Mouse (Mus musculus) embryonic facial prominence, embryonic 10.5 days (tissue): ENCODE measurements around the gene Etfb. TPM values are rescaled to one million over a fixed set of nuclear protein-coding genes. Genes with fewer than 3 reads are reported as not detected.

Experiments used
- DNase-seq: peaks from one replicate; pipeline ENCODE4 v3.0.0-alpha.2; 2017; ENCODE audit warnings: low spot score
- H3K27ac ChIP-seq: fragments of 300-500 bp; sonication (generic); replicated peaks from 2 replicates; pipeline ENCODE4 v1.5.1; 2016; ENCODE audit warnings: mild to moderate bottlenecking
- H3K27me3 ChIP-seq: fragments of 300-500 bp; sonication (generic); replicated peaks from 2 replicates; pipeline ENCODE4 v1.6.1; 2016; ENCODE audit warnings: low read depth, mild to moderate bottlenecking; ENCODE audit not compliant: poor library complexity, severe bottlenecking
- H3K36me3 ChIP-seq: fragments of 300-500 bp; sonication (generic); replicated peaks from 2 replicates; pipeline ENCODE4 v1.6.1; 2016; ENCODE audit warnings: mild to moderate bottlenecking, moderate library complexity
- H3K4me1 ChIP-seq: fragments of 300-500 bp; sonication (generic); 2 replicates; pipeline ENCODE4 v1.6.1; 2016
- H3K4me3 ChIP-seq: fragments of 300-500 bp; sonication (generic); 2 replicates; pipeline ENCODE4 v1.5.1; 2016; ENCODE audit warnings: mild to moderate bottlenecking, moderate library complexity
- H3K9me3 ChIP-seq: fragments of 300-500 bp; sonication (generic); 2 replicates; pipeline ENCODE4 v1.6.1; 2016; ENCODE audit warnings: mild to moderate bottlenecking
- WGBS: fragments of 180-500 bp; shearing (Covaris S2); methylation state at CpG from one replicate; pipeline ENCODE4 v1.1.7; 2016; 5-methylcytosine and 5-hydroxymethylcytosine counted together
- polyA plus RNA-seq: library from polyadenylated mRNA; unstranded; fragments of >200 nt; fragmentation: Nextera tagmentation; extraction: Ambion mirVana; gene quantifications from 2 replicates; pipeline ENCODE4 v1.2.1, GENCODE M21; 2016

Etfb gene
- polyA plus RNA-seq, 1 experiment from 2014 or later: 252 TPM

- no peak for DNase-seq
- no peak overlapping the region for H3K4me3 ChIP-seq
- H3K36me3 ChIP-seq: no peaks in the 10 kb centered on the region
- no peaks in the 10 kb centered on the region for H3K9me3 ChIP-seq
- 93% methylated on average over 5 of the region's 5 CpGs for WGBS
- H3K27ac ChIP-seq: no peak overlapping the region
- H3K4me1 ChIP-seq: no peaks in the 10 kb centered on the region
- H3K27me3 ChIP-seq: no peaks in the 10 kb centered on the region
Measured at GRCm38 (mm10) chr7:43434676-43435075, 9.2 kb upstream of the Etfb start.

GRCm38 (mm10) chr7:43436341-43437255 lies 7.3 kb upstream of the Etfb start, which contains the start of gene Nkg7:
Gene Nkg7 (plus strand): TSS chr7:43437073.
- DNase-seq: no peak
- Histone ChIP-seq H3K27me3 (no peaks in the 10 kb centered on the region), H3K36me3 (no peaks in the 10 kb centered on the region), H3K27ac (no peak within 1 kb of the TSS), H3K4me3 (no peak within 1 kb of the TSS), H3K4me1 (no peaks in the 10 kb centered on the region), H3K9me3 (no peaks in the 10 kb centered on the region)
- 82% methylated on average over 10 of the region's 10 CpGs for WGBS

GRCm38 (mm10) chr7:43438611-43439010 lies 5.3 kb upstream of the Etfb start:
- no peak overlapping the region for H3K4me3 ChIP-seq
- H3K9me3 ChIP-seq: no peaks in the 10 kb centered on the region
- no peak overlapping the region for H3K27ac ChIP-seq
- H3K4me1 ChIP-seq: peaks cover 8% of the 10 kb centered on the region
- 83% methylated on average over 4 of the region's 4 CpGs for WGBS
- DNase-seq: no peak
- H3K27me3 ChIP-seq: no peaks in the 10 kb centered on the region
- H3K36me3 ChIP-seq: no peaks in the 10 kb centered on the region

- no peak for DNase-seq
- 83% methylated on average over 6 of the region's 6 CpGs for WGBS
- H3K27me3 ChIP-seq: no peaks in the 10 kb centered on the region
Measured at GRCm38 (mm10) chr7:43440482-43440881, 3.4 kb upstream of the Etfb start, which contains the start of gene Cldnd2. Gene Cldnd2 (plus strand): TSS chr7:43440782.

GRCm38 (mm10) chr7:43441071-43441470 lies 2.8 kb upstream of the Etfb start:
- no peak for DNase-seq
- H3K27ac ChIP-seq: no peak overlapping the region
- H3K4me3 ChIP-seq: no peak overlapping the region
- no peaks in the 10 kb centered on the region for H3K9me3 ChIP-seq
- H3K36me3 ChIP-seq: no peaks in the 10 kb centered on the region
- WGBS: 74% methylated on average over 3 of the region's 3 CpGs
- H3K27me3 ChIP-seq: no peaks in the 10 kb centered on the region
- H3K4me1 ChIP-seq: peaks cover 19% of the 10 kb centered on the region

More at GRCm38 (mm10) chr7:43440482-43440881, 3.4 kb upstream of the Etfb start, which contains the start of gene Cldnd2:
- no peak within 1 kb of the TSS for H3K4me3 ChIP-seq
- H3K36me3 ChIP-seq: no peaks in the 10 kb centered on the region
- peaks cover 19% of the 10 kb centered on the region for H3K4me1 ChIP-seq
- H3K9me3 ChIP-seq: no peaks in the 10 kb centered on the region
- no peak within 1 kb of the TSS for H3K27ac ChIP-seq

GRCm38 (mm10) chr7:43442684-43443083 lies 1.2 kb upstream of the Etfb start:
- Histone ChIP-seq H3K4me1 (peaks cover 19% of the 10 kb centered on the region), H3K27me3 (no peaks in the 10 kb centered on the region), H3K4me3 (peak overlapping the region; percentile 69), H3K27ac (peak overlapping the region; percentile 89), H3K9me3 (no peaks in the 10 kb centered on the region), H3K36me3 (no peaks in the 10 kb centered on the region)
- WGBS: 9% methylated on average over 9 of the region's 9 CpGs
- DNase-seq: peak; percentile 13

- under 1% methylated on average over 36 of the region's 36 CpGs for WGBS
Measured at GRCm38 (mm10) chr7:43443126-43443916, 562 bp upstream of the Etfb start.

GRCm38 (mm10) chr7:43447801-43448200 lies 3.9 kb downstream of the Etfb start:
- 91% methylated on average over 4 of the region's 4 CpGs for WGBS
- Histone ChIP-seq H3K4me1 (peaks cover 16% of the 10 kb centered on the region), H3K4me3 (no peak overlapping the region), H3K27ac (no peak overlapping the region), H3K9me3 (no peaks in the 10 kb centered on the region), H3K36me3 (peaks cover 16% of the 10 kb centered on the region), H3K27me3 (no peaks in the 10 kb centered on the region)
- no peak for DNase-seq

More at GRCm38 (mm10) chr7:43443126-43443916, 562 bp upstream of the Etfb start:
- Histone ChIP-seq H3K27me3 (no peaks in the 10 kb centered on the region), H3K4me3 (peak overlapping the region; percentile 69), H3K4me1 (peaks cover 19% of the 10 kb centered on the region), H3K36me3 (no peaks in the 10 kb centered on the region), H3K9me3 (no peaks in the 10 kb centered on the region), H3K27ac (peak overlapping the region; percentile 89)
- peak; percentile 78 for DNase-seq

- no peak for DNase-seq
- Histone ChIP-seq H3K4me3 (no peak overlapping the region), H3K36me3 (peaks cover 21% of the 10 kb centered on the region), H3K9me3 (no peaks in the 10 kb centered on the region), H3K4me1 (peaks cover 12% of the 10 kb centered on the region), H3K27ac (no peak overlapping the region), H3K27me3 (no peaks in the 10 kb centered on the region)
- 84% methylated on average over 3 of the region's 3 CpGs for WGBS
Measured at GRCm38 (mm10) chr7:43448246-43448645, 4.4 kb downstream of the Etfb start.

GRCm38 (mm10) chr7:43449811-43450210 lies 5.9 kb downstream of the Etfb start:
- Histone ChIP-seq H3K9me3 (no peaks in the 10 kb centered on the region), H3K4me1 (peaks cover 4% of the 10 kb centered on the region; the same call in 1 of the 2 replicates), H3K27me3 (no peaks in the 10 kb centered on the region), H3K27ac (no peak overlapping the region), H3K36me3 (peaks cover 37% of the 10 kb centered on the region), H3K4me3 (no peak overlapping the region)
- WGBS: 96% methylated on average over 2 of the region's 2 CpGs
- no peak for DNase-seq

GRCm38 (mm10) chr7:43451726-43452125 lies 7.8 kb downstream of the Etfb start:
- H3K9me3 ChIP-seq: no peaks in the 10 kb centered on the region
- H3K27ac ChIP-seq: no peak overlapping the region
- H3K4me3 ChIP-seq: no peak overlapping the region
- no peaks in the 10 kb centered on the region for H3K4me1 ChIP-seq
- WGBS: 95% methylated on average over 11 of the region's 11 CpGs
- no peaks in the 10 kb centered on the region for H3K27me3 ChIP-seq
- DNase-seq: no peak
- H3K36me3 ChIP-seq: peaks cover 56% of the 10 kb centered on the region

- DNase-seq: no peak
- 43% methylated on average over 4 of the region's 4 CpGs for WGBS
- Histone ChIP-seq H3K4me1 (no peaks in the 10 kb centered on the region), H3K36me3 (peaks cover 65% of the 10 kb centered on the region), H3K27ac (no peak overlapping the region), H3K9me3 (no peaks in the 10 kb centered on the region), H3K27me3 (no peaks in the 10 kb centered on the region), H3K4me3 (no peak overlapping the region)
Measured at GRCm38 (mm10) chr7:43452609-43453008, 8.7 kb downstream of the Etfb start.
